Mouse (Mus musculus): ENCODE measurements at regions not wholly inside any gene's neighbourhood (a gene's known extent, or its start where the extent isn't known, plus 50 kb on each side); places are given as distances from the start of the nearest gene placed in this dataset.
"Not testable (repeated sequence)": the region's sequence is repeated elsewhere in the genome, so short reads cannot be mapped to it uniquely, and the experiment has no call there.

GRCm38 (mm10) chr14:53729877-53730276 lies 524.0 kb downstream of the Dad1 start:
- DNase-seq (ENCODE audit: low read depth in 1 of 2, low spot score in 2 of 2) = not testable (repeated sequence)

- not testable (repeated sequence) for DNase-seq (ENCODE audit: low read depth in 1 of 2, low spot score in 2 of 2)
These were observed 524.8 kb downstream of the Dad1 start for GRCm38 (mm10) chr14:53729149-53729548.

- DNase-seq (ENCODE audit: low read depth in 1 of 2, low spot score in 2 of 2) = not testable (repeated sequence)
These were observed 527.0 kb downstream of the Dad1 start for GRCm38 (mm10) chr14:53726914-53727313.

GRCm38 (mm10) chr14:53723611-53724010 lies 530.3 kb downstream of the Dad1 start:
- DNase-seq (ENCODE audit: low read depth in 1 of 2, low spot score in 2 of 2) = not testable (repeated sequence)

GRCm38 (mm10) chr14:53721901-53722300 lies 532.0 kb downstream of the Dad1 start:
- not testable (repeated sequence) for DNase-seq (ENCODE audit: low read depth in 1 of 2, low spot score in 2 of 2)

GRCm38 (mm10) chr14:53709627-53710026 lies 544.3 kb downstream of the Dad1 start:
- DNase-seq (ENCODE audit: low read depth in 1 of 2, low spot score in 2 of 2) = not testable (repeated sequence)

GRCm38 (mm10) chr14:53704351-53704750 lies 549.6 kb downstream of the Dad1 start:
- DNase-seq (ENCODE audit: low read depth in 1 of 2, low spot score in 2 of 2) = not testable (repeated sequence)

GRCm38 (mm10) chr14:53703593-53703992 lies 550.3 kb downstream of the Dad1 start:
- not testable (repeated sequence) for DNase-seq (ENCODE audit: low read depth in 1 of 2, low spot score in 2 of 2)

GRCm38 (mm10) chr14:53684100-53684499 lies 569.8 kb downstream of the Dad1 start:
- DNase-seq (ENCODE audit: low read depth in 1 of 2, low spot score in 2 of 2) = not testable (repeated sequence)

- DNase-seq (ENCODE audit: low read depth in 1 of 2, low spot score in 2 of 2) = not testable (repeated sequence)
These were observed 570.4 kb downstream of the Dad1 start for GRCm38 (mm10) chr14:53683361-53684015.

GRCm38 (mm10) chr14:53682679-53683078 lies 571.2 kb downstream of the Dad1 start:
- DNase-seq (ENCODE audit: low read depth in 1 of 2, low spot score in 2 of 2) = not testable (repeated sequence)

- DNase-seq (ENCODE audit: low read depth in 1 of 2, low spot score in 2 of 2) = not testable (repeated sequence)
These were observed 572.6 kb downstream of the Dad1 start for GRCm38 (mm10) chr14:53681320-53681719.

GRCm38 (mm10) chr14:53665681-53666080 lies 588.2 kb downstream of the Dad1 start:
- not testable (repeated sequence) for DNase-seq (ENCODE audit: low read depth in 1 of 2, low spot score in 2 of 2)

GRCm38 (mm10) chr14:53662700-53663355 lies 591.1 kb downstream of the Dad1 start:
- not testable (repeated sequence) for DNase-seq (ENCODE audit: low read depth in 1 of 2, low spot score in 2 of 2)

GRCm38 (mm10) chr14:53654669-53655068 lies 599.2 kb downstream of the Dad1 start:
- DNase-seq (ENCODE audit: low read depth in 1 of 2, low spot score in 2 of 2) = not testable (repeated sequence)

GRCm38 (mm10) chr14:53651061-53651460 lies 602.8 kb downstream of the Dad1 start:
- not testable (repeated sequence) for DNase-seq (ENCODE audit: low read depth in 1 of 2, low spot score in 2 of 2)

GRCm38 (mm10) chr14:53649189-53649588 lies 604.7 kb downstream of the Dad1 start:
- not testable (repeated sequence) for DNase-seq (ENCODE audit: low read depth in 1 of 2, low spot score in 2 of 2)

- DNase-seq (ENCODE audit: low read depth in 1 of 2, low spot score in 2 of 2) = not testable (repeated sequence)
These were observed 613.5 kb downstream of the Dad1 start for GRCm38 (mm10) chr14:53640441-53640840.

GRCm38 (mm10) chr14:53637664-53638063 lies 616.2 kb downstream of the Dad1 start:
- DNase-seq (ENCODE audit: low read depth in 1 of 2, low spot score in 2 of 2) = not testable (repeated sequence)

- DNase-seq (ENCODE audit: low read depth in 1 of 2, low spot score in 2 of 2) = not testable (repeated sequence)
These were observed 618.7 kb downstream of the Dad1 start for GRCm38 (mm10) chr14:53635206-53635605.

GRCm38 (mm10) chr14:53634320-53634979 lies 619.5 kb downstream of the Dad1 start:
- not testable (repeated sequence) for DNase-seq (ENCODE audit: low read depth in 1 of 2, low spot score in 2 of 2)

- not testable (repeated sequence) for DNase-seq (ENCODE audit: low read depth in 1 of 2, low spot score in 2 of 2)
These were observed 620.2 kb downstream of the Dad1 start for GRCm38 (mm10) chr14:53633743-53634142.
